Mouse (Mus musculus): ENCODE results near the gene Sim2.

The Sim2 gene

GRCm38 (mm10) chr16:94095109-94095822, 10.5 kb downstream of the Sim2 start:
- ATAC-seq (ENCODE audit: low TSS enrichment), result no peak

- ATAC-seq (ENCODE audit: low TSS enrichment), result no peak
These were observed 11.7 kb downstream of the Sim2 start for GRCm38 (mm10) chr16:94096479-94096878.

- no peak for ATAC-seq (ENCODE audit: low TSS enrichment)
These were observed 13.2 kb downstream of the Sim2 start for GRCm38 (mm10) chr16:94097724-94098455.

DNA sequence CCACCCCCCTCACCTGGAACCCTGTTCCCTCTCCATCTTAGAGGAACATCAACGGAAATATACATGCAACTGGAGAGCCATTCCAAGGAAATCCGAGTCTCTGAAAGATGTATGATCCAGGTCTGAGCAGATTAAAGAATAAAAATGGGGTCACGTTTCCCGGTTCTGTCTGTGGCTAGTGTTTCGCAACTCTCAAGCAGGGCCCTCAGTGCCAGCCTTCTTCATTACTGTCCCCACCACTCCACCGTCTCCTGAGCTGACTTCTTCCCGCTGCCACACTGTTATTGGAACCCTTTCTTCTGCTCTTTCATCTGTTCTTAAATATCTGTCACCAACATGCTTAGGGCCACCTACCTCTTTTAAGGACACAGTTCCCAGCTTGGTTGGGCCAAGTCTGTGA, 28.4 kb downstream of the Sim2 start:
- no peak for ATAC-seq (ENCODE audit: low TSS enrichment)

DNA sequence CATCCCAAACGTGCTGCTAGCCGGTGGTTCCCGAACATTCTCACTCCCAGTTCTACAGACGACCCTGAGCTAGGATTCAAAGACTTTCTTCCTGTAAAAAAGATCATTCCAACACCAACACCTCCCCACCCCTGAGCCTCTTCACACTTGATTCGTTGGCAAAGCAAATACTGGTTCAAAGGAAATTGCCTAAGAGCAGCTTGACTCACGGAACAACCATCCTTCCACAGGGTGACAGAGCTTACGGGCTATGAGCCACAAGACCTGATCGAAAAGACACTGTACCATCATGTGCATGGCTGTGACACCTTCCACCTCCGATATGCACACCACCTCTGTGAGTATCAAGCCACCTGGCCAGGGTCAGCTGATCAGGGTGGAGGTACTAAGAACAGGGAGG, 30.0 kb downstream of the Sim2 start:
- ATAC-seq (ENCODE audit: low TSS enrichment), result no peak

- no peak for ATAC-seq (ENCODE audit: low TSS enrichment)
These were observed 32.6 kb downstream of the Sim2 start for GRCm38 (mm10) chr16:94117333-94117732.

DNA sequence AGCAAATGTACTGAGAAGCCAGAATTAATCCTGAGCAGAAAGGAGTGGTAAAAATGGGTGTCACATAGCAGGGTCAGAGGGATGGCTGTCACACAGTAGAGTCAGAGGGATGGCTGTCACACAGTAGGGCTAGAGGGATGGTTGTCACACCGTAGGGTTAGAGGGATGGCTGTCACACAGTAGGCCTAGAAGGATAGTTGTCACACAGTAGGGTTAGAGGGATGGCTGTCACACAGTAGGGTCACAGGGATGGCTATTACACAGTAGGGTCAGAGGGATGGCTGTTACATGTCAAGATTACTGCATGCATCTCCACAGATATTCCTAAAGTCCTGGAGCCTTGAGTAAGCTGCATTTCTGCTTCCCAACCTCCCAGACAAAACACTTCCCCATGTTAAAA, 33.7 kb downstream of the Sim2 start:
- ATAC-seq (ENCODE audit: low TSS enrichment), result no peak

- ATAC-seq (ENCODE audit: low TSS enrichment), result no peak
These were observed 37.6 kb downstream of the Sim2 start for GRCm38 (mm10) chr16:94122347-94122746.

- ATAC-seq (ENCODE audit: low TSS enrichment), result no peak
These were observed 38.5 kb downstream of the Sim2 start for GRCm38 (mm10) chr16:94123247-94123646.

- ATAC-seq (ENCODE audit: low TSS enrichment), result peak; percentile 60
These were observed 40.6 kb downstream of the Sim2 start for GRCm38 (mm10) chr16:94125172-94125981.

GRCm38 (mm10) chr16:94126200-94126599, 41.5 kb downstream of the Sim2 start:
- ATAC-seq (ENCODE audit: low TSS enrichment), result no peak

GRCm38 (mm10) chr16:94128236-94128835, 43.6 kb downstream of the Sim2 start:
- no peak for ATAC-seq (ENCODE audit: low TSS enrichment)

DNA sequence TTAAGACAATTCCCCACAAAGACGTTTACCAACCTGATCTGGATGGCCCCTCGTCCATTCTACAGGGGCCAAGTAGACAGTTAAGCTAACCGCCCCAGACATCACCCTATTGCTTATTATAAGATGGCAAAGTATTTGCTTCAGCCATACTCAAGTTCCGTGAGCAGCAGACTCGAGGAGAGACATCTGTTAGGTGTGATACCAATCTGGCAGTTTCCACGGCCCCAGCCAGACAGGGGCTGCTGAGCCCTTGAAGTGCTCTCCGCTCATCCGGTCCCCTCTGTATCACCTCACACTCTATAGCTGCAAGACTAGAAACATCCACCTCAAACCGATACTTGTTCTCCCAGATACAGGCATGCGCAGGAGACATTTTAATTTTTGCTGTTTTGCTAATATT, 49.5 kb downstream of the Sim2 start:
- no peak for ATAC-seq (ENCODE audit: low TSS enrichment)

DNA sequence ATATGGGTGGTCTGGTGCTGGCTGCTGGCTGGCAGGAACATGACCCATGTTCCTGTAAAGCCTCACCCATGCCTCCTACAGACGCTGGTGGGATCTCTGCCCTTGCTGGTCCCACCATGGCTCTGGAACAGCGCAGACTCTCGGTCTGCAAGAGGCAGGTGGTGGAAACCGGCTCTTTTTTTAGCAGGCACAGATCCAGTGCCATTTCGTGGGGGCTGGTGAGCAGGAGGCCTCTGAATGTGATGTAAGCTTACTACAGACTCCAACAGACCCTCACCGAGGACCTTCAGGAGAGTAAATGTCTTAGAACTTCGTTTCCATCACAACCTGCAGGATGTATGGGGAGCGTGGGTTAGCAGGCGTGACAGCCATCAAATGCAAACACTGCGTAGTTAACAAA, 56.0 kb downstream of the Sim2 start:
- peak; percentile 89 for ATAC-seq (ENCODE audit: low TSS enrichment)

GRCm38 (mm10) chr16:94143325-94143724, 58.6 kb downstream of the Sim2 start:
- no peak for ATAC-seq (ENCODE audit: low TSS enrichment)

GRCm38 (mm10) chr16:94148139-94148538, 63.4 kb downstream of the Sim2 start:
- no peak for ATAC-seq (ENCODE audit: low TSS enrichment)

GRCm38 (mm10) chr16:94150125-94151103, 65.7 kb downstream of the Sim2 start:
- ATAC-seq (ENCODE audit: low TSS enrichment), result no peak

DNA sequence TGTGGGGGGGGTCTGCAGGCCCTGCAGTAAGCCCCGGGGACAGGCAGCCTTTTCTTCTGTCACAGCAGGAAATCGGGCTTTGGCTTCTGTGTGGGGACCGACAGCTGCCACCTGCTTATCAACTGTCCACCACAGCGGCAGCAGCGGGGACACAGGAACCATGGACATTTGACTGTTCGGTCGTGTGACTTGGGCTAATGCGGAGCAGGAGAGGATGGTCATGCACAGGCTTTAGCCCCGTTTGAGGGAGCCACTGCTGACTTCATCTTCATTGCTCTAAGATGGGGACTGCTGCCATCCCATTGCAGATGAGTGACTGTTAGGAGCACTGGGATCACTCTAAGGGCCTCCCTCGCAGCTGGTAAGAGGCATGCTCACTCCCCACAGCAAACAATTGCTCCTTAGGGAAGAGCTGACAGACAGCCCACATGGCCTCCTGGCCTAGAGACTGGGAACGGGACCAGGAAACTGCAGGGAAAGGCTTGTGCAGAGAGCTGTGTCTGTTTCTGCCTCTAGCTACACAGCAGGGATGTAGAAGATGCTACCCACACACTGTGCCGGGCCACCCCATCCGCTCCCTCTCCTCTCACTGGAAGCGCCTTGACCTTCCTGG, 70.4 kb downstream of the Sim2 start:
- peak; percentile 90 for ATAC-seq (ENCODE audit: low TSS enrichment)

DNA sequence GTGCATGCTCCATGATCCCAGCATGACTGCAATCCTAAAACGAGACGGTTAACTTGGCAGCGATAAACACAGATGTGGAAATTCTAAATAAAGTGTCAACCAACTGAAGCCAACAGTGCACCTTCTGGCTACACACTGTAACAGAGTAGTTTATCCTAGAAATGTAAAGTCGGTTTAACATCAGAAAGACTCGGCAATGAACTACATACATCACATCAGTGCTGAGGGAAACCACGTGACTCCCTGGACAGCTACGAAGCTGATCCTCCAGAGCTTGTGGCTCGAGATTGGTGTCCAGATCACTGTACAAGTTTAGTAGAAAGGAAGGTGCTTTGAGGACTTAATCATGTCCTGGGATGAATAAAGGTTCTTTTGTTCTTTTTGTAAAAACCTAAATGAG, 73.1 kb downstream of the Sim2 start:
- no peak for ATAC-seq (ENCODE audit: low TSS enrichment)

DNA sequence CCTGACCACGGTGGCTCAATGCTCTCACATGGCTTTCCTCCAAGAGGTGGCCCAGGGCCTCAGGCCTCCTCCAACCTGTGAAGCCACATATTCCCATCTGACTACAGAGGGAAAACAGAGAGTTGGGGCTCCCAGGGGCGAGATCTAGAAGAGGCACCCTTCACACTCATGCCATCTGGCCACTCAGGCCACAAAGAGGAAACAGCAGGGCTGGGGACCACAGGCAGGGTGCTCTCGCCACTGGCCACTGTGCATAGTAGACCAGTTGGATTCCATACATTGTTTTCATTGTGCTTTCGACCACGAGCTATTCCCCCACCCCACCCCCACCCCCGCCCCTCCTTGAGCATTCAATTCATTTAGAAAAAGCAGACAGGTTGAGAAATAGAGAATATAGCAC, 77.3 kb downstream of the Sim2 start:
- no peak for ATAC-seq (ENCODE audit: low TSS enrichment)

DNA sequence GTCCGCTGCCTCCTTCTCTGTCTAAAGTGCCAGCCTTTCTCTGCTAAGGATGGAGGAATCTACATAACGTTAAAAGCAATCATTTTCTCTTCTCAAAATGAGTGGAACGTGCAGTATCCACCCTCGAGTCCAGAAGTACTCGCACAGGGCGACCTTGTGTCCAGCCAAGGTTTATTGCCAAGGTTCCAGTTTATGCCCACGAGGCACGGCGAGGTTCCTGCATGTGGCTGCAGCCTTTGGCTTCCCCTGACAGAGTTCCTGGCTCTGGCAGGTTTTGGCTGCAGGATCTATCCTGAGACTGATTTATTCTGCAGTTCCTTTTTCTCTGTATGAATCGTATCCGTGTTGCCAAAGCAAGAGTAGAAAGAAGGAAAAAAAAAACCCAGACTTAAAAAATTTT, 78.3 kb downstream of the Sim2 start:
- ATAC-seq (ENCODE audit: low TSS enrichment), result no peak
